Mouse (Mus musculus): Measurements from ENCODE around the gene Zfyve28. TPM values are rescaled to one million over a fixed set of nuclear protein-coding genes. Genes with fewer than 3 reads are reported as not detected.

Gene Zfyve28
- polyA plus RNA-seq, 1 experiment from 2014 or later: 7.8 TPM

Other genes starting within 250 kb of the Zfyve28 start
- 0.07 to 0.28 TPM in 2 of 3 replicates, not detected in the other for gene Poln, start 119.0 kb downstream of the Zfyve28 start, polyA plus RNA-seq (2018)
- gene Haus3, start 118.9 kb downstream of the Zfyve28 start, polyA plus RNA-seq (2018): 11.3 to 21.0 TPM (median 14.3 TPM) in 3 replicates
- 14.0 to 47.5 TPM (median 34.3 TPM) in 3 replicates for gene Mxd4, start 100.7 kb downstream of the Zfyve28 start, polyA plus RNA-seq (2018)
- not detected in 3 replicates for gene Cfap99, start 151 bp upstream of the Zfyve28 start, polyA plus RNA-seq (2018)
- 52.5 to 83.1 TPM (median 60.3 TPM) in 3 replicates for gene Rnf4, start 47.8 kb upstream of the Zfyve28 start, polyA plus RNA-seq (2018)
- gene Fam193a, start 81.5 kb upstream of the Zfyve28 start, polyA plus RNA-seq (2018): 18.5 to 47.9 TPM (median 18.6 TPM) in 3 replicates
- gene Tnip2, start 225.5 kb upstream of the Zfyve28 start, polyA plus RNA-seq (2018): 20.0 to 28.2 TPM (median 24.5 TPM) in 3 replicates
- gene Sh3bp2, start 237.4 kb upstream of the Zfyve28 start, polyA plus RNA-seq (2018): 112 to 135 TPM (median 116 TPM) in 3 replicates

All from macrophage (primary cell).